Mouse (Mus musculus): ENCODE measurements around the gene Cmya5.
"Not testable (repeated sequence)": the region's sequence is repeated elsewhere in the genome, so short reads cannot be mapped to it uniquely, and the experiment has no call there.

The Cmya5 gene

GRCm38 (mm10) chr13:93144336-93145167, at the start of gene Cmya5:
Gene Cmya5 (minus strand): TSS chr13:93144724.
- in situ Hi-C loops (cut with MseI, MboI) = no loop called here

DNA sequence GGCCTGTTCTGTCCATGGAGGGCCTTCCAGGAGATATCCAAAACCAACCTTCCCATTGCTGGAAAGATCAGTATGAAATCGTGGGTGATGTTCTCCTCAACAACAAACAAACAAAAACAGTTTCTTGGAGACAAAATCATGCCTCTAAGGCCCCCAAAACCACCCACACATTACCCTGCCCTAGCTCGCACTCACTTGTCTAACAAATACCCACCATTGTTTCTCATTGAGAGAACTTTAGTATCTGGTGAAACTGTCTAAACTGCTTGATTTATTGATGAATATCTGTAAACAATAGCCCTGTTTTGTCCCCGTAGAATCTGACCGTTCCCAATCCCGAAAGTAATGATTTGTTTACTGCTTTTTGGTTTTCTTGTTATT, 48.1 kb upstream of the Cmya5 start:
- in situ Hi-C loops (cut with MseI, MboI) = no loop called here

- in situ Hi-C loops (cut with MseI, MboI) = no loop called here
Measured at GRCm38 (mm10) chr13:93191831-93192645, 47.5 kb upstream of the Cmya5 start, which contains the start of gene Tent2. Gene Tent2 (minus strand): TSS chr13:93192385.

DNA sequence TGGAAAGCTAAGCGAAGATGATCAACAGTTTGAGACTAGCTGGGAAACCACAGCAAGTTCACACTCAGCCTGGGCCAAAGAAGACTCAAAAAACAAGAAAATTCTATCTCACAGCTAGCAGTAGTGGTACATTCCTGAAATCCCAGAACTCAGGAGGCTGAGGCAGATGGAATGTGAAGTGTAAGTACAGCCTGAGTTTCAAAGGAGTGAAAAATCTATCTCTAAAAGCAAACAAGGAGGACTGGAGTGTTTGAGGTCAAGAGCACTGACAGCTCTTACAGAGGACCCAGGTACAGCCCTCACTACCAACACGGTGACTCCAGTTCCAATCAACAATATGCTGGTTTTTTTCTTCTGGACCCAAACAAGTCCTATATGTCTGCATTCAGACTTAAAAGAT, 44.9 kb upstream of the Cmya5 start:
- in situ Hi-C loops (cut with MseI, MboI) = no loop called here

GRCm38 (mm10) chr13:93188738-93189137, 44.2 kb upstream of the Cmya5 start:
- in situ Hi-C loops (cut with MseI, MboI) = no loop called here

- in situ Hi-C loops (cut with MseI, MboI) = not testable (repeated sequence)
Measured at GRCm38 (mm10) chr13:93187792-93188191, 43.3 kb upstream of the Cmya5 start.

GRCm38 (mm10) chr13:93180351-93180750, 35.8 kb upstream of the Cmya5 start:
- in situ Hi-C loops (cut with MseI, MboI) = no loop called here

GRCm38 (mm10) chr13:93179522-93179921, 35.0 kb upstream of the Cmya5 start:
- in situ Hi-C loops (cut with MseI, MboI) = no loop called here

DNA sequence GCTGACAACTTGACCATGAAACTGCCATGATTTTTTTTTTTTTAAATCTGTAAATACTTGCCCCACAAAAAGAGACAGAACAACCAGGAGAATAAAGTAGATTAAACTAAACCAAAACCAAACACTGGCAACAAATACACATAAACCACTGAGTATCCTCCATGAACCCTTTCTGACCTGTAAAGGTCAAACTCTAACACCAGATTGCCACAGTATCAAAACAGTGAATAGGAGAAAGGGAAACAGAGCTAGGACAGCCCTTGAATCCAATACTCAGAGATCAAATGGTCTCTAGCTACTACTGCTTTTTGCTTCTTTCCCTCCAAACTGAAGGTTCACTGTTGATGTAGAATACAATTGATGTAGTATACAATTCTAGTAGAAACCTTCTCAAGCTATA, 33.0 kb upstream of the Cmya5 start:
- in situ Hi-C loops (cut with MseI, MboI) = no loop called here

GRCm38 (mm10) chr13:93163303-93163702, 18.8 kb upstream of the Cmya5 start:
- in situ Hi-C loops (cut with MseI, MboI) = no loop called here

- in situ Hi-C loops (cut with MseI, MboI) = no loop called here
Measured at GRCm38 (mm10) chr13:93162456-93162855, 17.9 kb upstream of the Cmya5 start.

DNA sequence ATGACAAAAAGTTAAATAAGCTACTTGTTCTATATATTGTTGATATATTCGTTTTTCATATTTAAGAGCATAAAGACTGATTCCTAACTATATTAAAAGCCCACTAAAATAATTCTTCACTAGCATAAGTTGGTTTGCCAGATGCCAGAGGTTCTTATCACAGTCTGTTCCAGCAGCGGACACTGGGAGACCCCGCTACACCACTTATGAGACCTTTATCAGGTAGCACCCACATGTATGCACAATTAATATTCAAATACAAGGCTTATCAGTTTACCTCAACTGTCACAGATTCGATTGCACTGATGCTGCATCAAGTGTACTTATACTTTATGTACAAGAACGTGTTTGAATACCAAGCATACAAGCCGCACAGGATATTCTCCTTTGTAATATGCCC, 13.7 kb upstream of the Cmya5 start:
- in situ Hi-C loops (cut with MseI, MboI) = no loop called here

DNA sequence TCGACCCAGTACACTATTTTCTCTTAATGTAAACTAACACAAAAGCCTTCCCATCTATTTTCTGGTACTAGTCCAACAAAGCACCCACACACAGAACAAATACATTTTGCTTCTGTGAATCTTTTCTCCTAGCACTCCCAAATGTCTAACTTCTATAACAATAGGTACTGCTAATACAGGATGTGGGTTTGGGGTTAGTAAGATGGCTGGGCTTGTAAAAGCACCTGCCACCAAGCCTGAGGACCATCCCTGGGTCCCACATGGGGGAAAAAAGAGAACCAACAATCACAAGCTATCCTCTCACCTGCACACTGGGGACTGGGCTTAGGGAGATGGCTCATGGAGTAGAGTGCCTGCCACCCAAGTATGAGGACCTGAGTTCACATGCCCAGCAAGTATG, 8.8 kb upstream of the Cmya5 start:
- in situ Hi-C loops (cut with MseI, MboI) = no loop called here

GRCm38 (mm10) chr13:93143819-93144283, 673 bp downstream of the Cmya5 start:
- in situ Hi-C loops (cut with MseI, MboI) = no loop called here

- in situ Hi-C loops (cut with MseI, MboI) = no loop called here
Measured at GRCm38 (mm10) chr13:93141184-93141583, 3.3 kb downstream of the Cmya5 start.

GRCm38 (mm10) chr13:93138059-93138458, 6.5 kb downstream of the Cmya5 start:
- in situ Hi-C loops (cut with MseI, MboI) = no loop called here

GRCm38 (mm10) chr13:93137098-93137497, 7.4 kb downstream of the Cmya5 start:
- in situ Hi-C loops (cut with MseI, MboI) = no loop called here

GRCm38 (mm10) chr13:93136251-93136650, 8.3 kb downstream of the Cmya5 start:
- in situ Hi-C loops (cut with MseI, MboI) = no loop called here

- in situ Hi-C loops (cut with MseI, MboI) = no loop called here
Measured at GRCm38 (mm10) chr13:93135501-93135900, 9.0 kb downstream of the Cmya5 start.

GRCm38 (mm10) chr13:93130674-93131073, 13.8 kb downstream of the Cmya5 start:
- in situ Hi-C loops (cut with MseI, MboI) = no loop called here

DNA sequence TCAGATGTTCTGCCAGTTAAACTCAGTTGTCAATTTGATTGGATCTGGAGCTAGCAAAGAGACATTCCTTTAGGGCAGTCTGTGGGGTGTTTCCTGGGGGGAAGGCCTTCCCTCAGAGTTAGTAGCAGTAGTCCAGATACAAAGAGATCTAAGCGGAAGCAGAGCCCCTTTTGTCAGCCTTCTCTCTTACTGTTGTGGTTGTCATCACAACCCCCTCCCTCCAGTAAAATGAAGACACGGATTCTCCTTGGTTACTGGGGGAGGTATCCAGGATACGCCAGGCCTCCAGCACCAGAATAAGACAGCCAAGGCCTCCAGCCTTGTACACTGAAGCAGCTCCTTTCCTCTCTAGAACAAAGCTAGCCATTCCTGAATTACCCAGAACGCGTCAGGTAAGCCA, 15.6 kb downstream of the Cmya5 start:
- in situ Hi-C loops (cut with MseI, MboI) = no loop called here

DNA sequence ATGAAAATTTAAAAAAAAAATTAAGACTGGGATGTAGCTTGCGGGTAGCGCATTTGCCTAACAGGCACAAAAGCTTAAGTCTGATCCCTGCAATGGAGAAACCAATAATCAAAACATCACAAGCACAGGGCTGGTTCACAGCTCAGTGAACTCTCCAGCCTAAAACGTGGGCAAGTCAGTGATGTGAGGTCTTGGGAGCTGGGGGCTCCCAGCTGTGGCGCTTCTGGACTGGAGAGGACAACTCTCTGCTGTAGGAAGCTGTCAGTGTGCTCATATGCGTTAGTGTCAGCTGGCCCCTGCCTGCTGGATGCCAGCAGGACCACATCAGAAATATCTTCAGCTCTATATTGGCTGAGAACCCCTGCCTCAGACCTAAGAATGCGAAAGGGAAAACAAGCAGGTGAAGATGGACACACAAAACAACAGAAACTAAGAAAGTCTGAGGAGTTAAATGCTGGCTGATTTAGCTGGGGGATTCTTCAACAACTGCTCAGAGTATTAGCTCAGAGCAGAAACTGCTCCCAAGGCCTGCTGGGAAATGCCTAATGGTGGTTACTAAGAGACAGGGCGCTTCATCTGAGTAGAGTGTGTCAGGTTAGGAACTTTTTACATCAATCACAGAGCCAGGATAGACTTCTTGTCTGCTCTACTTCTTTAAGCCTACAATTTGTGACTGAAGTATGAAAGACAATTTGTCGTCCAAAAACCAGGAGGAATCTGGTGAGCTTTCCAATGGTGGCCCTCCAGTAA, 16.2 kb downstream of the Cmya5 start:
- in situ Hi-C loops (cut with MseI, MboI) = no loop called here

Data from mouse trophoblast stem cell (cell line).